Mouse (Mus musculus): ENCODE measurements around the gene Glo1. TPM values are rescaled to one million over a fixed set of nuclear protein-coding genes. Genes with fewer than 3 reads are reported as not detected.

Glo1 gene
- 102 and 120 TPM in 2 replicates for polyA plus RNA-seq (2012; rRNA removed)

DNA sequence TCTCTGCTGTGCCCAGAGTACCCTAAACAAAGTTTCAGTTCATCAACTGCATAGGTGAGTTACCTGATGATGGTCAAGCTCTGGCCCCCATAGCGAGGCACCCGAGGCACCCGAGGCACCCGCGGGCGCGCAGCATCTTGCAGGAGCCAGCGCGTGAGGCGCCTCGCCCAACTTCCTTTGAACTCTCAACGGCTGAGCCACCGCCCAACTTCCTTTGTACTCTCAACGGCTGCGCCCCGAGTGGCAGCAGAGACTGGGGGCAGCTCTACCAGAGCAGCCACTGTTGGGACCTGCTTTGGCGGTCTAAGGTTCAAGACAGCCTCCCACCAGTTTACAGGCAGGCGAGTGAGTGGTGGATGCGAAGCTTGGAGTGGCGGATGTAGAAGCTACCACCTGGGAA is at the start of gene Glo1:
Gene Glo1, minus strand, starts transcription at position 153 of the 400 bp plus-strand sequence.

DNA sequence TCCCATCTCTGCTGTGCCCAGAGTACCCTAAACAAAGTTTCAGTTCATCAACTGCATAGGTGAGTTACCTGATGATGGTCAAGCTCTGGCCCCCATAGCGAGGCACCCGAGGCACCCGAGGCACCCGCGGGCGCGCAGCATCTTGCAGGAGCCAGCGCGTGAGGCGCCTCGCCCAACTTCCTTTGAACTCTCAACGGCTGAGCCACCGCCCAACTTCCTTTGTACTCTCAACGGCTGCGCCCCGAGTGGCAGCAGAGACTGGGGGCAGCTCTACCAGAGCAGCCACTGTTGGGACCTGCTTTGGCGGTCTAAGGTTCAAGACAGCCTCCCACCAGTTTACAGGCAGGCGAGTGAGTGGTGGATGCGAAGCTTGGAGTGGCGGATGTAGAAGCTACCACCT is 2.5 kb downstream of the Glo1 start, which contains the start of gene Dnah8:
Gene Dnah8, plus strand, starts transcription at position 223 of the 400 bp plus-strand sequence.

DNA sequence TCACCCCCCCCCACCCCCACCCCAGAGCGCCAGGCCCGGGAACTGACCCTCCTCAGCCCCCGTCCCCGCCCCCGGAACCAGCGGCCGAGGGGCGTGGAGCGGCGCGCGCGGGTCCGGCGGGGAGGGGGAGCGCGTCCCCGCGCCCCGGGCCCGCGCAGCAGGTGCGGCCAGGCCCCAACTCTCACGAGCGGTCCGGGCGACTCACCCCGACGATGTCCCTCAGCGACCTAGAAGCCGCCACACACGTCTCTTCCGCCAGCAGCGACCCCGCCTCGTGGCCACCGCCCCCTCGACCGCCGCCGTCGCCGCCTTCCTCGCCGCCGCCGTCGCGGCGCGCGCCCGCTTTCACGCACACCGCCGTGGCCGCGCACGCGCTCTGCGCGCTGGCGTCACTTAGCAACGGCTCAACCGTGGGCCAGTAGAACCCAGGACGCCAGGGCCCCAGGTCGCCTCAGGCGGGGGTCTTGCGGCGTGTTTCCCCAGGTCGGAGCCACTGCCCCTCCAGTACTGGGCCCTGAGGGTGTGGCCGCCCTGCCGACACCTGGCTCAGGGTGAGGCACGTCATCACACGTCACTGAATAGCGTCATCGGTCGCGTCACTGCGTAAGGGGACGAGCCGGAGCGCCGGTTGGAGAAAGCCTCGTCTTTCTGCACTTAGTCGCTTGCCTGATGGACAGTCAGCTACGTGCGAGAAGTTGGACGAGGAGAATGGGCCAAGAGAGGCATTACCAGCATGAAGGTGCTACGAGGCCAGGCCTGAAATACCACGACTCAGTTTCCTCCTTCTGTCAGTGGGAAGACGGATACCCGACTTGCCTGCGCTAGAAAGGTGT is 50.5 kb downstream of the Glo1 start, which contains the start of gene Btbd9:
Gene Btbd9, minus strand, starts transcription at position 548 of the 833 bp plus-strand sequence.

Other genes starting within 250 kb of the Glo1 start
- gene Btbd9, start 50.4 kb downstream of the Glo1 start, polyA plus RNA-seq (2012; rRNA removed): 2.0 and 2.1 TPM in 2 replicates
- gene Dnah8, start 2.5 kb downstream of the Glo1 start, polyA plus RNA-seq (2012; rRNA removed): 1.3 and 1.8 TPM in 2 replicates